Mouse (Mus musculus): ENCODE data around the gene Csnka2ip. TPM values are rescaled to one million over a fixed set of nuclear protein-coding genes. Genes with fewer than 3 reads are reported as not detected.

The Csnka2ip gene
- not detected in 2 replicates for total RNA-seq (2015; ENCODE audit: low replicate concordance)
- not detected in 2 replicates for total RNA-seq (2017; ENCODE audit: low replicate concordance)

- ATAC-seq (replicated peaks; ENCODE audit: low FRiP score, poor library complexity, severe bottlenecking): no peak
These were observed at the start of gene Csnka2ip for GRCm38 (mm10) chr16:64602308-64602707. Csnka2ip (minus strand) TSS chr16:64602408.

DNA sequence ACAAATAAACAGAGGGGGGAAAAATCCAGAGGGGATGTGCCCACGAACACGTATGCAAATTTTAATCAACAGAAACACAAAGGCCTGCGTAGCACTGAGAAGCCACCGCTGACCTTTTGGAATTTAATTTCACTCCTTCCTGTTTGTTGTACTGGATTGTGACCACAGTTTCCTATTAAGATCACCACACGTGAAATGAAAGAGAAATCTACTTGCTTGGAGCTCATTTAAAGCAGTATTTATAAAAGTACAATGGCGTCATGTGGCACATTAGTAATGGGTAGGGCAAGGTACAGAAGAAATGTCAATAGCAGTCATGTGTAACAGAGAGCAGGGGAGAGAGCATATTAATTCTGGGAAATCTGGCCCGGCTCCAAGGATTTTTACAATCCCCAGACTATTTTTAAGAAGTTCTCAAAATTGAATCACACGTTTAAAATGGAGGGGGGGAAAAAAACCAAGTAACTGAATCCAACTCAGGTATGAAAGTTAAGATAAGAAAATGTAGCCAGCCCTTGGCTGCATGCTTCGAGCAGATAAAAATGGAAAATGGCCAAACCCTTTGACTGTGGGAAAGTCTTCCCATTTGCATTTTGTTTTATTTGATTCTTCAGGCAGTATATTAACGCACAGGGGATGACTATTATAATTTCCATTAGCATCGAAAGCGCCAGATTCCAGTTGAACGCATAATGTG lies 47.5 kb upstream of the Csnka2ip start:
- ATAC-seq (replicated peaks; ENCODE audit: low FRiP score, poor library complexity, severe bottlenecking): no peak

DNA sequence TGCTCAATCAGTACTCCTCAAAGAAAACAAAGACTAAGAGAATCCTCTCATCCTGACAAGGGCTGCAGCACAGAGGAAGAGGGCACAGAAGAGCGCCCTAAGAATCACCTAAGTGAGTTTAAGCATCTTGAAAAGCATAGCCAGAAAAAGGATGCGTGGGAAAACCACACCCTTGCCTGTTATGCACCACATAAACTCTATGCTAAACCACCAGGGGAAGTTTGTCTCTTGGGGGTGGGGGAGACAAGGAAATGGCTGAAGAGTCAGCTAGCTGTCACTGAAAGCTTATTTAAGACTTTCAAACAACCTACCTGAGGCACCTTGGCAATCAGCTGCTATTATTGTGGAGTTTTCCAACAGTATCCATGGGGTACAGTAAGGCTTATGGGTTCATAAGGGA lies 45.6 kb upstream of the Csnka2ip start:
- ATAC-seq (replicated peaks; ENCODE audit: low FRiP score, poor library complexity, severe bottlenecking): no peak

GRCm38 (mm10) chr16:64635110-64635509 lies 32.9 kb upstream of the Csnka2ip start:
- ATAC-seq (replicated peaks; ENCODE audit: low FRiP score, poor library complexity, severe bottlenecking): no peak

DNA sequence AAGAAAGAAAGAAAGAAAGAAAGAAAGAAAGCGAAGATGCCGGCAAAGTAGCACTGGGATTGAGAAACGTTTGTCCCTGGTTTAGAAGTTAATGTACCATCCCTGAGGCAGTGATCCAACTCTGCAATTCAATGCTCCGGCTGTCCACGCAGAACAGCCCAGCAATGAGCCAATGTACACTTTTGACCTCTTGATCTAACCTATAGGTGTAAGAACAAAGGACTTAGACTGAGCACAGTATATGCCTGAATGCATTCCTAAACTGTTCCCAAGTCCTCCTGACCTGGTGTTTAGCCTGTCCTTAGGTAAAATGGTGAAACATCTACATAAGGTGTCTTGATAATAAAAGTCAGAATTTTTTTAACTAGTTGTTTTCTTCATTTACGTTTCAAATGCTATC lies 17.9 kb upstream of the Csnka2ip start:
- ATAC-seq (replicated peaks; ENCODE audit: low FRiP score, poor library complexity, severe bottlenecking): no peak

- ATAC-seq (replicated peaks; ENCODE audit: low FRiP score, poor library complexity, severe bottlenecking): no peak
These were observed 12.4 kb upstream of the Csnka2ip start for GRCm38 (mm10) chr16:64614648-64615047.

GRCm38 (mm10) chr16:64607793-64608192 lies 5.6 kb upstream of the Csnka2ip start:
- ATAC-seq (replicated peaks; ENCODE audit: low FRiP score, poor library complexity, severe bottlenecking): no peak

DNA sequence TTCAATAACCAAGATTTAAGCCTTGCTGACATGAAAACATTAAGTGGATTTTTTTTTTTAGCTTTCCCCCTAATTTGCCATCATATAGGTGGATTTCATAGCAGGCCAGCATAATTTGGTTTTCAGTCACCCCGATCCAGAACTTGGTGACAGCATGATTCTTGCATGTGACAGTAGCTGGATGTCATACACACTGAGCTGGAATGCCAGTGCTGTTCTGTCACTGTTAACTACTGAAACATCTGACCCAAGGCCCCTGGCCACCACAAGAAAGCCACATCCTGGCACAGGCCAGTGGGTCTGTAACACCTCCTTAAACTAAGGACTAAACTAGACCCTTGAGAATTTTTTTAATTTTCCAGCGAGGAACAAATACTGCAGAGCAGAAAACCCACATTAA lies 15.4 kb downstream of the Csnka2ip start:
- ATAC-seq (replicated peaks; ENCODE audit: low FRiP score, poor library complexity, severe bottlenecking): no peak

- no peak for ATAC-seq (replicated peaks; ENCODE audit: low FRiP score, poor library complexity, severe bottlenecking)
These were observed 16.0 kb downstream of the Csnka2ip start for GRCm38 (mm10) chr16:64586262-64586619.

DNA sequence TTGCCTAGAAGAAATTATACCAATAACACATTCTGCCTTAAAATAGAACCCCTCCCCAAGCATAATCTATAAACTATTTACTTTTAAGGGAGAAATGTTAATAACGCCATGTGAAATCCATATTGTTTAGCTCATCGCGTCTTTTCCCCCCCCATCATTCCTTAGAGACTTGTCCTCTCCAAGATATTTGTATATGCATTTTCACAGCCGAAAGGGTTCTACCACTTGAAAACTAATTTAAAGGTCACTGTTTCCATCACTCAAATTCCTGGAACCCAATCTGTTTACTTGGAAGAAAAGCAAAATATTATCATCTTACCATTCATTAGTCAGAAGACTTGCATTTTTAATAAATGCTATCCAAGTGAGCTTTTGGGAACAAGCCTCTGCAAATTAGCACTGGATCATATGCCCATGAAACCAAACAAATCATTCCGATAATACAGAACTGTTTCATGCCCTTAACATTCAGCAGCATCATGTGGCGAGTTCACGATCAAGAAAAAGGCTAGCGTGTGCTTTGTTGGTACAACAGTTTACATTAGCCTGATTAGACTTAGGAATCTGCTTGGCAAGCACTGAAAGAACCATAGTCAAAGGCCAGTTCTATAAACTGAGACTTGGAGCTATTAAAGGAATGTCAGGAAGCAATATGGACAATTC lies 16.5 kb downstream of the Csnka2ip start:
- no peak for ATAC-seq (replicated peaks; ENCODE audit: low FRiP score, poor library complexity, severe bottlenecking)

DNA sequence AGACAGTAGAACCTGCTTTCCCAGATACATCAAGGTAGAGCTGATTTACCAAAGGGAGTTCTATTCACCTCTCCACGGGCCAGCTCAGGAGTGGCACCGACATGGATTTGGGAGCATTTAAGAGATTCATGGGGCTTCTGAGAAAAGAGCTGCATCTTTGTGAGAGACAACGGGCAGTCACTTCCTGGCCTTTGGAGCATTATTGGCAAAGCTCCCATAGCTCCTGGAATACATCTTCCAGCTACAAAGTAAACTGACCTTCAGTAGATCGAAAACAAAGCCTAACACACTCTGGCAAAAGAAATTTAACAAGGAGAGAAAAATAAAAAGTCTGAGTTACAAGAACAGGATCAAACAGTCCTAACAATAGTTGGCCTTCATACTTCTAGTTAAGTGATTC lies 17.6 kb downstream of the Csnka2ip start:
- no peak for ATAC-seq (replicated peaks; ENCODE audit: low FRiP score, poor library complexity, severe bottlenecking)

- ATAC-seq (replicated peaks; ENCODE audit: low FRiP score, poor library complexity, severe bottlenecking): no peak
These were observed 18.8 kb downstream of the Csnka2ip start for GRCm38 (mm10) chr16:64583406-64583805.

DNA sequence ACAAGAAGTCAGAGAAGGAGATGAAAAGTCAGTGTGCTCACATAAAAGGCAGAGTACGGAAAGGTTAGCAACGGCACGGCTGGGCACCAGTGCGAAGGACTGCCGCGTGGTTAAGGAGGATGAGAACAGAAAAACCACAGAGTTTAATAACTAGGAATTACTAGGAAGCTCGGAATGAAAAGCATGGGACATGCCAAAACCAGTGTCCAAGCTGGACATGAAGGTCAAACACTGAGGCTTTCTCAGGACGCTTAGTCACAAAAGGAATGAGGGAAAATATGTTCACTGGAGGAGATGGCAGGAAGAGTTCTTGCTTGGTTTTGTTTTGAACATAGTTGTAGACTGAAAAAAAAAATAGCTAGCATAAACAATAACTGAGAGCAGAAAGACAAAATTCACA lies 32.7 kb downstream of the Csnka2ip start:
- no peak for ATAC-seq (replicated peaks; ENCODE audit: low FRiP score, poor library complexity, severe bottlenecking)

GRCm38 (mm10) chr16:64563081-64563480 lies 39.1 kb downstream of the Csnka2ip start:
- ATAC-seq (replicated peaks; ENCODE audit: low FRiP score, poor library complexity, severe bottlenecking): no peak

- ATAC-seq (replicated peaks; ENCODE audit: low FRiP score, poor library complexity, severe bottlenecking): no peak
These were observed 43.7 kb downstream of the Csnka2ip start for GRCm38 (mm10) chr16:64558518-64558917.

GRCm38 (mm10) chr16:64526883-64527282 lies 75.3 kb downstream of the Csnka2ip start:
- ATAC-seq (replicated peaks; ENCODE audit: low FRiP score, poor library complexity, severe bottlenecking): no peak

- ATAC-seq (replicated peaks; ENCODE audit: low FRiP score, poor library complexity, severe bottlenecking): no peak
These were observed 78.1 kb downstream of the Csnka2ip start for GRCm38 (mm10) chr16:64524051-64524645.

DNA sequence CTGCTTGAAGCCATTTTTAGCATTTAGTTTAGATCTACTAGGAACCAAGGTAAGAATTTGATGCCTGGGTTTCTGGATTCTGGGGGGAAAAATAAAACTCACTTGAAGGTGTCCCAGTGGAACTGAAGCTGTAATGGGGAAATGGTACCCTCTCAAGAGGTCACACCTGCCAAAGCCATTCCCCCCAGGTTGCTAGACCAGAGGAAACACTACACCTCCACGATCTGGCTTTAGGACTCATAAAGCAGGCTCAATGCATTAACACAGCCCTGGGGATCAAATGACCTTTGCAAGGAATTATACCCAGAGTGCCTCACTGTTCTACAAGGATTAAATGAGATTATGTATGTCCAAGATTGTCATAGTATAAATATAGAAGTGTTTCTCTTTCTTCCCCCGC lies 88.8 kb downstream of the Csnka2ip start:
- ATAC-seq (replicated peaks; ENCODE audit: low FRiP score, poor library complexity, severe bottlenecking): no peak

All from erythroid progenitor cell, adult 5-6 weeks (primary cell).